Mouse (Mus musculus): Measurements from ENCODE around the gene Gpr137.

- TF ChIP-seq POLR2A (IDR thresholded peaks at IDR 0.05; ENCODE audit: insufficient read depth, low read length) (no peak), CTCF (IDR thresholded peaks at IDR 0.05; ENCODE audit: low read depth, low read length) (no peak)
These were observed 5.5 kb upstream of the Gpr137 start for GRCm38 (mm10) chr19:6947742-6948141.
